Mouse (Mus musculus) forebrain, postnatal 0 days (tissue): ENCODE measurements around the gene Tlr7. TPM values are rescaled to one million over a fixed set of nuclear protein-coding genes. Genes with fewer than 3 reads are reported as not detected.
A peak's percentile ranks its signal among the peaks of the same experiment; 100 is the strongest.
"Not testable (repeated sequence)": the region's sequence is repeated elsewhere in the genome, so short reads cannot be mapped to it uniquely, and the experiment has no call there.

ENCODE experiments used
- ATAC-seq: fragments of 200-750 bp; cut with Nextera tagmentation; 2 replicates; pipeline ENCODE4 v1.8.0; 2017; ENCODE audit warnings: mild to moderate bottlenecking, moderate library complexity
- DNase-seq: peaks from one replicate; pipeline ENCODE4 v3.0.0-alpha.2; 2015
- H3K27ac ChIP-seq: fragments of 300-500 bp; sonication (generic); 2 replicates; pipeline ENCODE4 v1.5.1; 2014; ENCODE audit warnings: low read depth, mild to moderate bottlenecking, antibody characterized with exemption, low read length, moderate library complexity, mixed read lengths
- H3K27me3 ChIP-seq: fragments of 300-500 bp; sonication (generic); 2 replicates; pipeline ENCODE4 v1.6.1; 2014; ENCODE audit warnings: mild to moderate bottlenecking, low read length, mixed read lengths; ENCODE audit not compliant: insufficient read depth
- H3K36me3 ChIP-seq: fragments of 300-500 bp; sonication (generic); 2 replicates; pipeline ENCODE4 v1.6.1; 2014; ENCODE audit warnings: mild to moderate bottlenecking, moderate library complexity; ENCODE audit not compliant: insufficient read depth
- H3K4me1 ChIP-seq: fragments of 300-500 bp; sonication (generic); 2 replicates; pipeline ENCODE4 v1.6.1; 2014; ENCODE audit warnings: antibody characterized with exemption; ENCODE audit not compliant: insufficient read depth
- H3K4me2 ChIP-seq: fragments of 300-500 bp; sonication (generic); 2 replicates; pipeline ENCODE4 v1.6.1; 2014; ENCODE audit warnings: low read depth, mild to moderate bottlenecking, moderate library complexity
- H3K4me3 ChIP-seq: fragments of 300-500 bp; sonication (generic); 2 replicates; pipeline ENCODE4 v1.5.1; 2014; ENCODE audit warnings: low read depth, low read length, mixed read lengths
- H3K9ac ChIP-seq: fragments of 300-500 bp; sonication (generic); 2 replicates; pipeline ENCODE4 v1.6.1; 2014; ENCODE audit warnings: mild to moderate bottlenecking
- H3K9me3 ChIP-seq: fragments of 300-500 bp; sonication (generic); 2 replicates; pipeline ENCODE4 v1.6.1; 2016; ENCODE audit warnings: low read length
- CTCF ChIP-seq: sonication (generic); IDR thresholded peaks from 2 replicates; pipeline ENCODE4 v1.5.1; 2016; ENCODE audit warnings: antibody characterized with exemption, control low read depth, low read depth
- WGBS: fragments of 180-500 bp; shearing (Covaris S2); extraction: QIAGEN DNeasy Blood & Tissue Kit; methylation state at CpG from one replicate; pipeline ENCODE4 v1.1.7; 2014; 5-methylcytosine and 5-hydroxymethylcytosine counted together
- polyA plus RNA-seq: library from polyadenylated mRNA; unstranded; fragments of >200 nt; fragmentation: Nextera tagmentation; extraction: Ambion mirVana; gene quantifications from 2 replicates; pipeline ENCODE4 v1.2.1, GENCODE M21; 2015
- total RNA-seq: library from RNA; depleted of rRNA; stranded (reverse); fragments of >200 nt; gene quantifications from 2 replicates; pipeline ENCODE4 v1.2.3, GENCODE M21; 2014

The Tlr7 gene
- total and polyA plus RNA-seq, 2 experiments from 2014 or later: 1.2 to 1.9 TPM

DNA sequence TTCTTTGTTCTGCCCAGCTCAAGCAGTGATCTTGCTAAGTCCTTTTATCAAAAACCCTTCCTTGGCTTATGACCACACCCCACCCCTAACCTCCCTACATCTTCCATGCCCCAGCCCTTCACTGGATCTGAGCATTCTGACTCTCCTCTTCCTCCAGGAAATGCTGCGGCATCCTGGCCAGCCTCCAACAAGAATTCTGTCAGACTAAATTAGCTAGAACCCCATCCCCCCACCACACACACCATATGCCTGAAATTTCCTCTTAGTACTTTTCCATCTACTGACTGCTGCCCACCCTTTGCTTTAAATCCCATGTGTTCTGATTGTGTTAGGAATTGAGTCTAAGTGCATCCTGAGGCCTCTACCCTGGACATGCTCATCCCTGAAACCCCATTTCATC lies 1.3 kb downstream of the Tlr7 start:
- Histone ChIP-seq H3K9ac (no peak overlapping the region), H3K27me3 (no peaks in the 10 kb centered on the region), H3K27ac (no peak overlapping the region), H3K4me3 (no peak overlapping the region), H3K36me3 (no peaks in the 10 kb centered on the region), H3K4me1 (no peaks in the 10 kb centered on the region), H3K9me3 (no peaks in the 10 kb centered on the region), H3K4me2 (no peak overlapping the region)
- ATAC-seq: peak; percentile 29; the same call in 1 of the 2 replicates
- 62% methylated on average over 1 of the region's 1 CpGs for WGBS
- DNase-seq: no peak
- TF ChIP-seq CTCF: no peak

DNA sequence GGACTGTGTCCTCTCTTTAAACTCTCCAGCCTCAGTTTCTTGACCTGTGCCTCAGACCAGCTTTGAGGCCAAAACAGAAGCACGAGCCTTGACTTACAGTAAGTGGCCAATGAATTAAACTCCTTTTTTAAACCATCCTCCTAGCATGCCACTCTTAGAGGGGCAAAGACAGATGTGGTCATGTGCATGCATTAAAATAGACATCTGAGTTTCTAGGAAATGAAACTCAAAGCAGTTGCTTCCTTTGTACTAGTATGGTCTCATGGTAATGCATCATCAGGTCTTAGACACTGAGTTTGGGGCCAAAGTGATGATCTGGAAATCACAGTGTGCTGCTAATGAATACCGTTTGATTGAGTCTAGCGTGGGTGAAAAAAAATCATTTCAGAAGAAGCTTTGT lies 1.8 kb downstream of the Tlr7 start:
- TF ChIP-seq CTCF: no peak
- no peak overlapping the region for H3K27ac ChIP-seq
- WGBS: 86% methylated on average over 3 of the region's 3 CpGs

DNA sequence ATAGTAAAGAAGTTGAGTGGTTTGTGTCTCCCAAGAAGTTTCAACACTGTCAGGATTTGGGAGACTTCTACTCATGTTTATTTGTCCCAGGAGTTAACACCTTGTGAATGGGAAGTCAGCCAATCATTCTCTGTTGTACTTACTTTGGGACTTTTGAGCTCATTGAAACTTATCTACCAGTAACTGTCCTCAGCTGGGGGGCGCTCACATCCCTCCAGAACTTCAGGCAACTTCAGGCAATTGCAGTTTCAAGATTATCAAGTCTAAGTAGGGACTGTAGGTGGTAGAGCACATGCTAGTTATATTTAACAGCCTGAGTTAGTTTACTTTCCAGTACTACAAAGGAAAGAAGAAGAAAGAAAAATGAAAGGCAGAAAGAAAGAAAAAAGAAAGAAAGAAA lies 6.6 kb downstream of the Tlr7 start:
- 50% methylated on average over 1 of the region's 1 CpGs for WGBS
- no peaks in the 10 kb centered on the region for H3K27me3 ChIP-seq
- no peaks in the 10 kb centered on the region for H3K4me1 ChIP-seq
- TF ChIP-seq CTCF: no peak
- H3K4me3 ChIP-seq: no peak overlapping the region
- H3K9me3 ChIP-seq: no peaks in the 10 kb centered on the region
- H3K36me3 ChIP-seq: no peaks in the 10 kb centered on the region
- ATAC-seq: no peak
- H3K27ac ChIP-seq: no peak overlapping the region
- no peak for DNase-seq
- no peak overlapping the region for H3K4me2 ChIP-seq
- no peak overlapping the region for H3K9ac ChIP-seq

More for the DNA sequence above, 1.8 kb downstream of the Tlr7 start:
- no peak for ATAC-seq
- no peaks in the 10 kb centered on the region for H3K36me3 ChIP-seq
- no peak overlapping the region for H3K4me3 ChIP-seq
- DNase-seq: no peak
- no peak overlapping the region for H3K4me2 ChIP-seq
- no peaks in the 10 kb centered on the region for H3K27me3 ChIP-seq
- H3K9me3 ChIP-seq: no peaks in the 10 kb centered on the region
- no peaks in the 10 kb centered on the region for H3K4me1 ChIP-seq
- no peak overlapping the region for H3K9ac ChIP-seq

DNA sequence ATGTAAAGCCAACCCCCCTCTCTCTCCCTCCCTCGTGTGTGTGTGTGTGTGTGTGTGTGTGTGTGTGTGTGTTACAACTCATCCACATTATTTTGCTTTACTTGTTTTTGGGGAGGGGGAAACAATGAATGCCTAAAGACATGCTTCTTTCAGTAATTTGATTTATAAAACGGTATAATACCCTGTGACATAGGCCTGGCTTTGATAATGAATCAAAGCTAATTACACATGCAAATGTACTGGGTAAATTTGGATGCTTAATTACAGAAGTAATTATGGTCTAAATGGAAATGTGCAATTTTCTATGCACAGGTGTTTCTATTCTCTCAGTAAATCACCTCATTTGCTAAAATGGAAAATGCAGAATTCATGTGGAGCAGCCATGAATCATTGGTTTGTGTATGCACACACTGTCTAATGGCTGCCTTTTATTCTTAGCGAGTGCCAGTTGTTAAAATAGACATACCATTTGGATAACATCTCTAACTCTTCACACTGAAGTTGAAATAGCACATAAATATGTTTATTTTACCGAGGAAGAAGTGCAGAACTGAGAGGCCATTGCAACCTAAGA lies 9.0 kb downstream of the Tlr7 start:
- Histone ChIP-seq H3K4me3 (no peak overlapping the region), H3K9ac (no peak overlapping the region), H3K4me1 (no peaks in the 10 kb centered on the region), H3K9me3 (no peaks in the 10 kb centered on the region), H3K4me2 (no peak overlapping the region), H3K36me3 (no peaks in the 10 kb centered on the region), H3K27ac (no peak overlapping the region), H3K27me3 (no peaks in the 10 kb centered on the region)
- TF ChIP-seq CTCF: no peak
- DNase-seq (no peak), ATAC-seq (peak; percentile 61; the same call in 1 of the 2 replicates)
- 32% methylated on average over 4 of the region's 4 CpGs for WGBS

DNA sequence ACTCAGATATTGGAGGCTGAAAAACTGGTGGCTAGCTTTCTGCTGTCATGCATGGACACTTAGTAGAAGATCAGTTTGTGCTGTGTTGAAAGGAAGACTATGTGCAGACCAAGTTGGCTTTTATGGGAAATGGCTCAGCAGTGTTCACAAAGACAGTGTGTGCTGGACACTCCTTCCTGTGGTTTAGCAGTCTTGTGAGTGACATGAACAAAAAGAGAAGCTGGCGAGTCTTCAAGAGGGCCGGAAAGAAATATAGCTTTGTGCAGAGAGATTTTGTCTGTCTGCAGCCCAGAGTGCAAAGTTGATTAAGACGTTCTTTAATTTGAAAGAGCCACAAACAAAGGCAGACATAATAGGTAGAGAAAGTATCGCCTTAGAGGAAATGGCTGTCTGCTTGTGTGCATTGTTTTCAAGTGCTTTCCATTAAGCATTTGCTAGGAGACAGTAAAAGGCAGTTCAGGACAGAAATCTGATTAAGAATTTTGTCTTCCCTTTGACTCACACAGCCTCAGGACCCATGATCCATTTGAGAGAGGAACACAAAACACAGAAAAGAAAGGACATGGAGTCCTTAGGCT lies 11.4 kb downstream of the Tlr7 start:
- ATAC-seq (no peak), DNase-seq (no peak)
- WGBS: 37% methylated on average over 4 of the region's 4 CpGs

DNA sequence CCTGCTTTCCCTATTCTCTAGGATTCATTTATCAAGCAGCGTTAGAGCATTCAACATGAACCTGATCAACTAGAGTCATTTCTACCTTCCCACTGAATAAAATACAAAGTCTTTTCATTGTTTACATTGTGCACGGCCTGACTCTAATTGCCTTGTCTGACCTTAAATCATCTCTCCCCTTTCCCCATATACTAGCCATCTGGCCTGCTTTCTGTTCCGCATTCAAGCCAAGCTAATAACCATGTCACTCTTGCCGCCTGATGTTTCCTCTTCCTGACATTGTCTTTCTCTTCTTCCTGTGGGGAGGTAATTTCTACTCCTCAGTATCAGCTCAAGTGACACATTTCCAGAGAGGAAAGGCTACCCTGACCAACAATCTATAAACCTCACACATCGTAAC lies 14.6 kb downstream of the Tlr7 start:
- H3K36me3 ChIP-seq: no peaks in the 10 kb centered on the region
- DNase-seq (no peak), ATAC-seq (no peak)
- no peak overlapping the region for H3K27ac ChIP-seq
- no peaks in the 10 kb centered on the region for H3K9me3 ChIP-seq
- no peaks in the 10 kb centered on the region for H3K4me1 ChIP-seq
- no peak overlapping the region for H3K4me3 ChIP-seq
- 69% methylated on average over 5 of the region's 5 CpGs for WGBS
- TF ChIP-seq CTCF: no peak
- no peak overlapping the region for H3K4me2 ChIP-seq
- H3K27me3 ChIP-seq: no peaks in the 10 kb centered on the region
- H3K9ac ChIP-seq: no peak overlapping the region

More for the DNA sequence above, 11.4 kb downstream of the Tlr7 start:
- H3K36me3 ChIP-seq: no peaks in the 10 kb centered on the region
- H3K4me2 ChIP-seq: no peak overlapping the region
- H3K4me1 ChIP-seq: no peaks in the 10 kb centered on the region
- no peak for TF ChIP-seq CTCF
- H3K4me3 ChIP-seq: no peak overlapping the region
- no peak overlapping the region for H3K27ac ChIP-seq
- H3K9me3 ChIP-seq: no peaks in the 10 kb centered on the region
- no peak overlapping the region for H3K9ac ChIP-seq
- H3K27me3 ChIP-seq: no peaks in the 10 kb centered on the region

DNA sequence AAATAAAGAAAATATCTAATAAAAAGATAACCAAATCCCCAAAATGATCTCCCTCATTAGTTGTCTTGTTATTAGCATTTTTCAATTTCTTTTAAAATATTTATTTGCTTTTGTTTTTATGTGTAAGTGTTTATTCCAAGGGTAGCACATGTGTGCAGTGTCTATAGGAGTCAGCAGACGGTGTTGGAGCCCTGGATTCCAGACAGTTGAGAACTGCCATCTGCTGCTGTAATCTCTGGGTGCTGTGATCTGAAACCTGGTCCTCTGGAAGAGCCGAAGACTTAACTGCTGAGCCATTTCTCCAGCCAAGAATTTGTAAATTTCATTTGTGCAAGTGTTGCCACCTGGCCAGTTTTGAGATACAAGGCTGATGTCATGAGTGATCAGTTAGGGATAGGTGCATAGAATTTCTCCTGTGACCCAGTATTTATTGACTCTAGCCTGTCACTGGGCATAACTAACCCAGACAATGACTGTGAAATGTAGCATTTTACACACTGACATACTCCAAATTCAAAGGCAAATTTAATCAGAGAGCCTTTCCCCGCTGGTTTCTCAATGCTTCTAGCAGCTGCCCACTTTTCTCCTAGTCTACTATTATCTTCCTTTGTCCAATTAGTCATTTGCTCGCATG lies 15.1 kb downstream of the Tlr7 start:
- DNase-seq: no peak
- Histone ChIP-seq H3K27me3 (no peaks in the 10 kb centered on the region), H3K4me3 (no peak overlapping the region), H3K4me2 (no peak overlapping the region), H3K36me3 (no peaks in the 10 kb centered on the region), H3K4me1 (no peaks in the 10 kb centered on the region), H3K27ac (no peak overlapping the region), H3K9ac (no peak overlapping the region), H3K9me3 (no peaks in the 10 kb centered on the region)
- 61% methylated on average over 4 of the region's 4 CpGs for WGBS
- ATAC-seq: no peak
- TF ChIP-seq CTCF: no peak

DNA sequence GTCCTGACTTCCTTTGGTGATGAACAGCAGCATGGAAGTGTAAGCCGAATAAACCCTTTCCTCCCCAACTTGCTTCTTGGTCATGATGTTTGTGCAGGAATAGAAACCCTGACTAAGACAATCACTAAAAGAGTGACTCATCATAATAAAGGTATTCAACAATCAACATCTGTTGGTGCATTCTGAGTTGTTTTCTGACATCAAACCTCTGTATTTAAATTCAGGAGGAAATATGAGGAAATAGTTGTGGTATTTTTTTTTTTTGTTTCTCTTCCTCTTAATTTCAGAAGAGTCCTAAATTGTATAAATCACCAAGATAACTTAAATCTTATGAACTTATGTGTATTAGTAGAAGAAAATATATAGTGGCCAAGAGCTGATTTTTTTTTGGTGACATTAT lies 28.3 kb downstream of the Tlr7 start:
- H3K36me3 ChIP-seq, H3K9ac ChIP-seq, ATAC-seq, H3K27me3 ChIP-seq, H3K4me1 ChIP-seq, H3K27ac ChIP-seq, DNase-seq, H3K9me3 ChIP-seq, H3K4me2 ChIP-seq, H3K4me3 ChIP-seq: not testable (repeated sequence)
- WGBS: no CpG with 5 or more reads among the region's 1 CpGs
